Mouse (Mus musculus) olfactory bulb, adult 2 months (tissue): Measurements from ENCODE around the gene Phactr1.

ENCODE experiments used
- CTCF ChIP-seq: fragments of 200-500 bp; IDR thresholded peaks from 2 replicates; pipeline ENCODE4 v1.5.1; 2012; ENCODE audit warnings: low read depth, mild to moderate bottlenecking, low read length, moderate library complexity; ENCODE audit not compliant: insufficient read depth
- POLR2A ChIP-seq: fragments of 200-500 bp; IDR thresholded peaks from 2 replicates; pipeline ENCODE4 v1.6.1; 2012; ENCODE audit warnings: mild to moderate bottlenecking, low read depth, low read length, moderate library complexity; ENCODE audit not compliant: insufficient read depth

- no peak for TF ChIP-seq CTCF
- TF ChIP-seq POLR2A, result no peak
These were observed 382.9 kb downstream of the Phactr1 start for GRCm38 (mm10) chr13:43063355-43063754.
